Mouse (Mus musculus) inflammation-experienced regulatory T-cells, adult 6 months (primary cell): Measurements from ENCODE around the gene Gfra1. TPM values are rescaled to one million over a fixed set of nuclear protein-coding genes. Genes with fewer than 3 reads are reported as not detected.

Experiments used
- ATAC-seq: one replicate; pipeline ENCODE4 v1.8.0; 2017
- polyA plus RNA-seq, 3 experiments: library from polyadenylated mRNA; unstranded; fragments of 100-300 nt; shearing (Covaris generic); gene quantifications; one replicate each; pipeline ENCODE4 v1.2.1; 2017

Gfra1 gene
- polyA plus RNA-seq, 3 experiments from 2014 or later: 0.15 to 1.8 (median 0.63) TPM

DNA sequence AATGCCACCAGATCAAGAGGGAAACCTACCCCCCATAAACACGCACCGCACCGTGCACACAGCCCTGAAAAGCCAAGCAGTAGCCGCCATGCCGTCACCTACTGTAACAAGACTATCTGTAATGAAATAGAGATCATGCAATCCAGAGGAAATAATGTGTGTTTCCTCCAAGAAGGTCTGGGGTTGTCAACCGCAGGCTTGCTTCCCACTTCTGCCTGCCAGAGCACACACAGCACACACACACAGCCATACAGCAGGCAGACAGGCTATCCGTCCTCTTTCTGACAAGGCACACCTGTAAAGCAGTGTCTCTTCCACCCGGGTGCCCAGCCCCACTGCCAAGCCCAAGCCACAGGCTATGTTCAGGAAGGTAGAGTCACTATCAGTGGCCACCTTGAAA lies 66.2 kb downstream of the Gfra1 start:
- ATAC-seq: no peak

DNA sequence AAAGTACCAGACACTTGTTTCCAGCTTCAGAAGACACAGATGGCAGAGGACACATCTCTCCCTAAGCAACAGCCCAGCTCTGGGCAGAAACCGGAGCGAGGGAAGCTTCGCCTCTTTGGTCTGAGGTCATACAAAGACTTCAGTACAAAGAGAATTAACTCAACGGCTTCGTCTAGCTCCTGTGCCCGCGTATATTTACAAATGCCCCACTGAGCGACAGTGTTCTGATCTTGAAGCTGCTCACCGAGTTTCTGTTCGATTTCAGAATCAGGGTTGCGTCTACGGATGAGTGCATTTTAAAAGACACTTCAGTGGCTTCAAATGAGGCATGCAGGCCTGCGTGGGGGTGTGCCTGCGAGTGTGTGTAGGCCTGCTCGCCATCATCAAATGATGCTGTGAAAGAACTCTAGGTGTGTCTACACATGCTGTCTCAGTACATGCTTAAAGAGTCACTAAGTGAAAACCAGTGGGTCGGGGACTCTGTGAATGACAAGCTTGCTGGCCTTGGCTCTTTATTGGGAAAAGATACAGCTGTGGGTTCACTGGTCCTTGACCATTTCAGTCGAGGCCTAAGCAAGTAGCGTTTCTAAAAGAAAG lies 66.8 kb downstream of the Gfra1 start:
- no peak for ATAC-seq

DNA sequence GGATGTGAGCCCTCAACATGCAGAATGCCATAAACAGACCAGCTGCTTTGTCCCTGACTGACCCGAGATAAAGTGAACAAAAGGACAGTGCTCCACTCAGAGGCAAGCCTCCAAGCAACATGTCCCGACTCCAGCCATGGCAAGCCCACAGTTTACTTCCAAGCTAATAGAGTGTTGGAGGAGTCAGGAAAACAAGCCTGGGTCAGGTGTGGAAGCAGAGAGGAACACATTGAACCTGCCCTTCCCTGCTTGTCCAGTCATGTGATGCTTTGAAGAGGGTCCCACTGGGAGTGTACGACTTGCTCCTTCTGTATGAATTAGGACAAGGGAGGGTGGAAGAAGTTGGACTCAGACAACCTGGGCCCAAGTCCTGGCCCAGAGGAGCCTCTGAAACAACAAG lies 72.4 kb downstream of the Gfra1 start:
- no peak for ATAC-seq

DNA sequence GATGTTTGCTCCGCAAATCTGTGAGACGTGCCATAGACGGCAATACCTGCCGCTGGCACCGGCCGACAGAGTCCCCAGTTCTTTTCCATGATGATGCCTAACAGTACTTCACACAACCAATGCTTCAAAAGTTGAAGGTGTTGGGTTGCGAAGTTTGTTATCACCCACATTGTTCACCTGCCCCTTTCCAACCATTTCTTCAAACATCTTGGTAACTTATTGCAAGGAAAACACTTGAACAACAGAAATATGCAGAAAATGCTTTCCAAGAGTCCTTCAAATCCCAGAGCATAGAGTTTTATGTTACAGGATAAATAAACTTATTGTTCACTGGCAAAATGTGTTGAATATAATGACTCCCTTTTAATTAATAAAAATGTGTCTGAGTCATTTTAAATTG lies 73.2 kb downstream of the Gfra1 start:
- no peak for ATAC-seq

DNA sequence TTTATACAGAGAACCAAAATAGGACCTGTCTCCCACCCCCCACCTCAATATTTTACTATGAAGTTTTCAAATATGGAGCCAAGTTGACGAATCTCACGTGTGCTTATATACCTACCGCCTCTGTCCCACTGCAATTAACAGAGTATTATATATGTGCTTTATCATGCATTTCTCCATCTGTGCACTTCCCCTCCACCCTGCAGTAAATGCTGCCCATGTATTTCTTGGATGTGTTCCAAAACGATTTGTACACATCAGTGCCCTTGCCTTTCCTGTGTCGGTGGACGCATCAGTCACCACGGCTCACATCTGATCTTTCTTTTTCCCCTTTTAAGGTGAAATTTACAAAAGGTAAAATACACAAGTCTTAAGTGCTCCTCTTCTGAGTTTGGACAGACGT lies 77.7 kb downstream of the Gfra1 start:
- ATAC-seq: no peak

DNA sequence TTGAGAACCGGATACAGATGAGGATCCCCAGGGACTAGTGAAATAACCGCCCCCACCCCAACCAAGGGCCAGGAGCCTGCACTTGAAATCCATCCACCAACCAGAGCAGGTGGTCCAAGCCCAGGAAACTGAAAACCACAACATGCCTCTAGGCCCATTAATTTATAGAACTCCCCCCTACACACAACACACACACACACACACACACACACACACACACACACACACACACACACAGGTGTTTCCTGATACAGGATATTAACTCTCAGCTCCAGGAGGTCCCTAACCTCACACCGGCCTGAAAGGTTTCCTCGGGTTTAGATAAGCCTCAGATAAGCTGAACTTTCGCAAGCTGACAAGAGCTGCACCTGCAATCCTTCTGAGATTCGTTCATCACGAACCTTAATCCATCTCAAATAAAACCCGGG lies 79.0 kb downstream of the Gfra1 start:
- no peak for ATAC-seq

DNA sequence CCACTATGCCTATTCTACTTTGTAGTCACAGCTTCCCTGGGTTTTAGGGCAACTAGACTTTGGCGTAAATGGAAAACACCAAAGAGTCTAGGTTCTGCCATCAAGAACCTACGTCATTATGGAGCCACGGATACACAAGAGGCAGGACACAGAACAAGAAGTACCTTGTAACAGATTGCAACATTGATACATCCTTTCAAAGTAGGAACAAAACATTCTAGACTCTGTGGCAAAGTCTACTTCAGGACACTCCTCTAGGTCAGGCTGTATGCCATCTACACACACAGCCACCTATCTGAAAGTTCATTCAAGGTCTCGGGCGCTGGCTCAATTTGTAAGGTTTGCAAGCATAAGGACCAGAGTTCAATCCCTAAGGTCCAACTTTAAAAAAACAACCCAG lies 81.1 kb downstream of the Gfra1 start:
- ATAC-seq: no peak

DNA sequence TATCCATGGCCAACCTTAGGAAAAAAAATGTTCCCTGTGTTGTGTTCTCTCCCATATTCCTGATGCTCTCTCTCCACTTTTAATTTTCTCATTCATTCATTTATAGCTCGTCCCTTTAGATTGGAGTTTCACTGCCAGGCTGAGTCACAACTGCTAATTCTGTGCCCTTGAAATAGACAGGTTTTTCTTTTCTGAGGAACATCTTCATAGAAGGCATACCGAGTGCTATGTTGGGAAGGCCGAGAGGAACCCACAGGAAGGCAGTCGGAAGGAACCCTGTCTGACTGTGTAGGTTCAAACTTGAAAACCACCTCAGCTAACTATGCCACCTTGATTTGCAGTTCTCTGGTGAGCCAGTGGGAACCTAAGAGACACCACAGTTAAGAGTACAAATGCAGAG lies 81.6 kb downstream of the Gfra1 start:
- ATAC-seq: no peak

DNA sequence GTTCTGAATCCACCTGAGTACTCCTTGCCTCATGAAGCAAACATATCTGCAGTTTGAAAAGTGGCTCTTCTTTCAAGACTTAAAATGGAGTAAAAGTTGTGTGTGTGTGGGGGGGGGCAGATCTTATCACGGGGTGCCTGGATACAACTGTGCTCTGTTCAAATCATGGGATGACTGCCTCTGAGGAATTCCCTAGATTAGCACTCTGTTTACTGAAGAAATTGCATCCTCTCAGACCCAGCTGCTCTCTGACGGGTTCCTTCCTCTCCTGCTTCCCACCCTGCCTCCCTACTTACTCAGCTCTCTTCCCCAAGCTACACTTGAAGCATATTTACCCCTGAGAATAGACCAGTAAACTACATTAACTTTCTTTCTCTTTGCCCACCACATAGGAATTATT lies 87.2 kb downstream of the Gfra1 start:
- ATAC-seq: no peak

DNA sequence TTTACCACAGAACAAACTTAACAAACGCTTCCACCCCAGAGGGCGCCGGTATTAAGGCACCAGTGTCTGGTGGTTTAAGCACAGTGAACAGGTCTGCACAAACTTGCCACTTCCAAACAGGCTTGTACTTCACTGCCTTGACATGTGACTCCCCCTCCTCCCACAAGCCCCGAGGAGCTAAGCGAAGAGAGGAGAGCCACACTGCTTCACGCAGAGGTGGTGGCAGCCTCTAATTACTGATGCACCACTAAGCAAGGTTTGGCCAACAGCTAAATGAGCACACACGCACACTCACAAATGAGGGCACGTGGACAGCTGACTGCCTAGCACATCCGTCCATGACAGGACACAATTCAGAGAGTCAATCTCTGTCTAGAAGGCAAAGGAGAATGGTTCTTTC lies 91.0 kb downstream of the Gfra1 start:
- ATAC-seq: no peak

DNA sequence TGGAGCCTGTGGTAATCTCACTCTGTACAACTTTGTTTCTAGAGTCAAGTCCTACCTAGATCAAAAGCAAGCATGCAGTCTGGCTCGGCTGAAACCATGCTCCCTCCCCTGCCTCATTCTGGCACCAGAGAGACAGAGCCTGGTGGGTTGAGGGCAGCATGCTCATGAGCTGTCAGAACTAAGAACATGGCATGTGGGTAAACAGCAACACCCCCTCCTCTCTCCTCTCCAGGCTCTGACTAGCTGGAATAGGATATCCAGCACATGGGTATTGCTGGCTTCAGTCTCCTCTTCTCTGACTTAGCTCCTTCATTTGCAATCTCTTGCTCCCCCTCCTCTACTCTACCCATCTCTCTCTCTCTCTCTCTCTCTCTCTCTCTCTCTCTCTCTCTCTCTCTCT lies 94.7 kb downstream of the Gfra1 start:
- ATAC-seq: no peak

DNA sequence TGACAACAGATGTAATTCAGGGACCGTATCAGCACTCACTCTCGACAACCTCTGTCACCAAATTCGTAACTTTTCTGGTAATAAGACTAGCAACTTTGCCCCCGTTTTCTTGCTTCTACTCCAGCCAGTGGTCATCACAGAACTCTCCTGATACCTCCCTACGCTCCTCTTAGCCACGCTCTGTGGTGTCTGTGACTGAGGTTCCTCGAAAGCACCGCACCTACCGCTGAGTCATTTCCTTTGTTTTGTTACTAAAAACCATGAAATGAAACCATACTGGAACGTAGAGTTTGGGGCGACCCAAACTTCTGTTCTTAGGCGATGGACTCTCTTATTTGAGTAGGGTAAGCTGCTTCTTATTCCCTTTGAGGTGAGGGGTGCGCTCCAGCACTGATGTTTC lies 97.6 kb downstream of the Gfra1 start:
- no peak for ATAC-seq

DNA sequence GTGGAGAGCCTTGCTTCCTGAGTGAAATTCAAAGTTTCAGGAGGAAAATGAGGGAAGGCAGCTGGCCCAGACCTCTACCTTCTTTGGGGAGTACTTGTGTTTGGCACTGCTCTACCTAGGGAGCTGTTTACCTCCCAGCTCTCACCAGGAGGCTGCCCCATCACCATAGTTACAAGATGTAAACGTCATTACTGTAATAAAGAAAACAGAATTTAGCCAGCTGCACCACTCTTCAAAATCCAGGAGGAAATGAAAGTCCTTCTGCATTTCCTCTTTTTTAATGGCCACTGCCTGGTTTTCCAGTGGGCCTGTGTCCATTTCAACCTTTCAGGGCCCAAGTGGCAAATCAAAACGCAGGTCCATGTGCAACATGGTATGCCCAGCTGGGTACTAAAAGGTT lies 101.8 kb downstream of the Gfra1 start:
- no peak for ATAC-seq

DNA sequence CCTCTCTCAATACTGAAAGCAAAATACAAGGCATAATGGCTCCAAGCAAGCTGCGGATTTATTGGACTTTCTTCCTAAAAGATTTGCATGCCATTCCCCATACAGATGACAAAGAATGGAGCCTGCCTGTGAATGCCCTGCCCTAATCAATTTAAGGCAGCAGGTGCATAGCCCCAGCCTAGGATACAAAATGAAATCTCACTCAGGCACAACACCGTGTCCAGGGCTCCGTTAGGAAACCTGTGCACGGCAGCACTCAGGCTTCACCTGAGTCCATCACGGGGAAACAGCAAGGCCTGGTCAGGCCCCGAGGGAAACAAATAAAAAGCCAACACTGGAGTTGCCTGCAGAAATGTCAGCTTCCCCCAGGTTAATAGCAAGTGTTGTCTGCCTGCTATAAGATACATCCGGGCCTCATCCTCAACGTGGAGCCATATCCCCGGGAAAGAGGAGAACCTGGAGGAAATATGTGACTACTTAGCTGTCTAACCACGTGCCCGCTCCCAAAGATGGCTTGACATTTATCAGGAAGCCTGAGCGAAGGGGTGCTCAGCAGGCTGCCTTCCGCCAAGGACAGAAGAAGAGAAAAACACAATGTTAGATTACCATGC lies 102.3 kb downstream of the Gfra1 start:
- no peak for ATAC-seq

DNA sequence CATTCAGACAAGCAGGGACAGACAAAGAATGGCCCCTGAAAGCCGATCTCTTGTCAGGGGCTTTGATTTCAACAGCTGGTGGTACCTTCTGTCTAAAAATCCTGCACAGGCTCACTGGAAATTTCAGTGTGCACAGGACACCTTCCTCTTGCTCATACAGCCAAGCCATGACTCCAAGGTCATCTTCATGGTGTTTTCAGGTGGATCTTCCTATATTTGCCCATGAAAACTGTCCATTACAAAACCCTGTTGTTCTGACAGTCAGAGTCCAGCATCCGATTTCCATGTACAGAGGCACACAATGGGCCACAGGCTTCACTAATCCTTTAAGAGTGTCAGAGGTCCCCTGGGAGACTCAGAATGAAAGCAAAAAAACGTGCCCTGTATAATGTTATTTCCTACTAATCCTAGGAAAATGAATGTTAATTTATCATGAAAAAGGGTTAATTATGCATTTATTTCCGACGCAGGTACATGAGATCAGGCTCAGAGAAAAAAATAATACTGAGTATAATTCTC lies 105.8 kb downstream of the Gfra1 start:
- no peak for ATAC-seq

DNA sequence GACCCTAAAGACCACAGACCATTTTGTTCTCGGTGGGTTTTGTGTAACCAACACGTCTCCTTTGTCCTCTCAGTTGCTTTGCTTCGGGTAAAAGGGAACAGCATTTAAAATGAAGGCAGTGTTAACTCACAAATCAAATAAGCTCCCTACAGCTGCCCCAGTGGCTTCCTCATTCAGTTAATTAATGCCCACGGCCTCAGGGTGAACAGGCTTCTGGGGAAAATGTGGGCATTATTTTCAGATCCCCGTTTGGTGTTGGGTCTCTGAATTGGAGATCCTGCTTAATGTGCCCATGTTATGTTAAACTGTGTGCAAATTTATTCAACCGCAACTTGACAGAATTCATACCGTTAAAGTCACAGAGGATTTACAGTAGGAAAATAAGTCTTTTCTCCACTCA lies 110.6 kb downstream of the Gfra1 start:
- ATAC-seq: no peak

DNA sequence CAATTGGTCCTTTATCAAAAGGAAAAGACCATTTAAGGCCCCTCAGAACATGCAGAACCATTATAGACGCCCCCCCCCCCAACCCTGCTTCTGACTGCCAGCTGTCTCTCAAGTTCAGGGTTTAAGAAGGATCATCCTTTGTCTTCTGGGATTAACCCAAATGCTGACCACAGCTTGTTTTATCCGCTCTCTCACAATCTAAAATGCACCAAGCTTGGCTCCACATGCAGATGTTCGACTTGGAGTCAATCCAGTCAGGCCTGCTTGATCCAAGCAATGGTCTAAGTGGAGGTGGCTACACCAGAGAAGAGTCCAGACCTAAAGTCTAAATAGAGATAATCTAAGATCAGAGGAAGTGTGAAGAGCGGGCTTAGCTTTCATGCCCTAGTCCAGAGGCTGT lies 114.4 kb downstream of the Gfra1 start:
- no peak for ATAC-seq

DNA sequence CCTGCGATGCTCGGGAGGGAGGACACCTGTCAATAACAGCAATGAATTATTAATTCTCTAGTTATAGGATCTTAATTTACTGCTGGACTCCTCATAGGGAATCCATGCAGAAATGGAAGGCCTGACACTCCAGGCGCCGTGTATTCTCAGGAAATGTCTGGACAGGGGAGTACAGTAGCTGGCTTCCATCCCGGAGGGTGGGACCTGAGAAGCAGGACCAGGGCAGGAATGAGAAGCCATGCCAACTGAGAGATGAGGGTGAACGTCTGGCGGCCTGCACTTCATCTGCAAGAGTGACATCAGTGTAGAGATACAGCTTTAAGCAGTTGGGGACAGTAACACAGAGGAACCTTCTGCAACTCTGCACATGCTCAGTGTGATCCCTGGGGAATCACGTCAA lies 115.5 kb downstream of the Gfra1 start:
- ATAC-seq: no peak

DNA sequence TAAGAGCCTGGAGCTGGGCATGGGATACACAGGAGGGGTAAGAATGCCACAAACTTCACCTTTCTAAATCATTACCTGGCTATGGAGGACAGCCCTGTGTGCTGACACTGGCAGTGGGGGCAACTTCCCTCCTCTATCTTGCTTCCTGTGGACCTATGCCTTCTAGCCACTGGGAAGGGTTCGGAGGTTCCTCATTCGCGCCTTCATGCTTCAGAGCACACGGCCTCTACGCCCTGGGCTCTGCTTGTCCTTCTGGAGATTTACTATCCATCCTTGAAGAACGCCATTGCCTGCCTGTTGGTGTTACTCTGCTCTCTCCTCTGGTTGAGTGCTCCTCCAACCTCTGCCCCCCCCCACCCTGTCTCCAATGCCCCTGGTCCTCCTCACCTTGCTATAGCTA lies 118.9 kb downstream of the Gfra1 start:
- no peak for ATAC-seq

DNA sequence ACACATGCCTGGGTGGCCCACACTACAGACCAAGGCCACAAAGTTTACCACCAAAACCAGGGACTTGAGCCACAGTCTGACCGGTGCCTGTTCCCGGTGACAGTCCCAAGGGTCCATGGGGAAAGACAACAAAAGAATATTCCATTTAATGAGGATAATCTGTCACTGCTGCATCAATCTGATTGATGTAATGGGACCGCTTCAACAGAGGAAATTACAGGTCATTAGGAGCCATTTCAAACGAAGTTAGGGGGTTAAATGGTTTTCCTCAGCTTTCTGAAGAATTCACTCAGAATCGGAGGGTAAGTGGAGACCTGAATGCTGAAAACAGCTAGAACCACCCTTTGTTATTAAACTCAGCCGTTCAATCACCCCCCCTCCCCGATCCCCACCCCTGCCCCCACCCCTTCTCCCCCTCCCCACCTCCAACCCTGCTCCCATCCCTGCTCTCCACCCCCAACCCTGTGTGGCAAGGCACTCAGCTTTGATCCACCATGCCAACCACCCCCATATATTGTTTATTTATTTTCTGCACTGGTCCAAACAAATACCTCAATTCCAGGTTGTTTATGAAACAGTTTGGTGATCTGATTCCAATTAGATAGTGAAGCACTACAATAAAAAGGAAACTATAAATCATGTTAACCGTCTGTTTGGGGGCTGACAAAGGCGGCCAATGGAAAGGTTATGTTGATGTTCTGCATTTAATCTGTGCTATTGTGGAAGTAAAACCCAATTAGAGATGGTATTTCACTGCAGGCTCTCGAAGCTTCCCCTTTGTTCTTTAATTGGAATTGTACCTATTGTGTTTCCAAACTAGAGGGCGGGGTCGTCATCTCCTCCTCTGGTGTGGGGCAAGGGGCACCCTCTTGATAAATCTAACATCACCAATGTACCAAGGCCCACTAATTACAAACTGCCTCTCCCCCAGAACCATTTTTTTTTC lies 119.9 kb downstream of the Gfra1 start:
- ATAC-seq: no peak

DNA sequence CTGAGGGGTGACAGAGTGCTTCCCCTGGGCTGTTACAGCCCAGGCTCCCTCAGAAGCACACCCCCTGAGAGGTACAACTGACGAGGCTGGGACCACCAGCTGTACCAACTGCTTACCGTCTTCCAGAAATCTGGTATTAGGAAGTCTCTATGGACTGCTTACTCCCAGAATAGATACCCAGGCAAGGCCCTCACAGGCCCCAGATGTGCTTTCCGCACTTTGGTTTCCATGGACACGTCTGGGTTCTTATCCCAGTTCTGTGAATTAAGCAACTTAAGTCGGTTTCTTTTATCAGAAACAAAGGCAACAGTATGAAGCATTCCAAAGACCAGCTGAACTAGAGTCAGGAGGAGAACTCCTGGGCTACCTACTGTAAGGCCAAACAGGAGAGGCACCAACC lies 126.4 kb downstream of the Gfra1 start:
- ATAC-seq: no peak

DNA sequence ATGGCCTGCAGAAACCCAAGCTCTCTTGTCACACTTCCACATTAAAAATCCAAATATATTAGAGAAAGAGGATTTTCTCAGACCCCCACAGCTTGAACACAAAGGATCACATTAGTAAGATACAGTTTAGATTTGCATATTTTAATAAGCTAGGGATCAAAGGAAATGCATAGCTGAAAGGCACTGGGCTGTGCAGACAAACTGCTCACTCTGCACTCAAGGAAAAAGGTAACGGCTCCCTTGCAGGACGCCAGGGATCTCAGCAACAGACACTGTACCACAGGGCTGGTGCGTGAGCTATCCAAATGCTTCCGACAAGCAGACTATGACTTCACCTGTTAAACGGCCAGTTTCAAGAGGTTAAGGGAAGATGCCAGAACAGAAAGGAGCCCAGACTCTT lies 127.7 kb downstream of the Gfra1 start:
- ATAC-seq: no peak

DNA sequence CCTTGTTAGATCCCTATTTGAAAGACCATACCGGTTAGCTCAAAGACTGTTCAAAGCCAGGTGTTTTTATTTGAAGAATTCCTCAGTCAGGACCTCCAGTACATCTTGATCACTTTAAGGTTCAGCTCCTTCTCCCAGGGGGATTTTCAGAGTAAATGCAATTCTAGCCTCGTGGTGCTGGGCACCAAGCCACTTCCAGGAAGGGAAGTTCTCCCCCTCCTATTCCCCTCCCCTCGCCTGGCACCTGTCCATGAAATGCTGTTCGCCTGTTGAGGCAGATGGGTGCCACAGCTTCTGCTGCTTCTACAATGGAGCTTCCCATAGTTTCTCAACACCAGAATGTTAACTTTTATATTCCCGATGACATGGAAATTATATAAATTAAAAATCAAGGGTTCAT lies 139.2 kb downstream of the Gfra1 start:
- no peak for ATAC-seq

DNA sequence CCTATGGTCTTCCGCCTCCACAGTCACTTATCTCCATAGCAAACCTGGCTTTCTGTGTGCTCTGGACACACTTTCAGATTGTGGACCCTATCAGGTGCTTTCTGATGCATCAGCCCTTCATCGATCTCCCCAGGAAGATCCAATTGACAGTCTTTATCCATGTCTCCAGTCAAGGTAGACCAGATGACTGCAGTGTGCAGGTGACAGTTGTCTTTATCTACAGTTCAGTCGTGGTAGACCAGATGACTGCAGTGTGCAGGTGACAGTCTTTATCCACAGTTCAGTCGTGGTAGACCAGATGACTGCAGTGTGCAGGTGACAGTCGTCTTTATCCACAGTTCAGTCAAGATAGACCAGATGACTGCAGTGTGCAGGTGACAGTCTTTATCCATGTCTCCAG lies 140.0 kb downstream of the Gfra1 start:
- ATAC-seq: no peak
